Mouse (Mus musculus) neural tube, embryonic 12.5 days (tissue): ENCODE measurements around the gene Syt13. TPM values are rescaled to one million over a fixed set of nuclear protein-coding genes. Genes with fewer than 3 reads are reported as not detected.
A peak's percentile ranks its signal among the peaks of the same experiment; 100 is the strongest.

Experiments used
- ATAC-seq: fragments of 200-750 bp; cut with Nextera tagmentation; 2 replicates; pipeline ENCODE4 v1.8.0; 2017; ENCODE audit warnings: low read depth, mild to moderate bottlenecking, moderate TSS enrichment, moderate library complexity; ENCODE audit not compliant: low FRiP score
- H3K27ac ChIP-seq: fragments of 300-500 bp; sonication (generic); 2 replicates; pipeline ENCODE4 v1.5.1; 2016
- H3K27me3 ChIP-seq: fragments of 300-500 bp; sonication (generic); replicated peaks from 2 replicates; pipeline ENCODE4 v1.6.1; 2016; ENCODE audit warnings: mild to moderate bottlenecking
- H3K36me3 ChIP-seq: fragments of 300-500 bp; sonication (generic); 2 replicates; pipeline ENCODE4 v1.6.1; 2016; ENCODE audit warnings: mild to moderate bottlenecking
- H3K4me1 ChIP-seq: fragments of 300-500 bp; sonication (generic); 2 replicates; pipeline ENCODE4 v1.6.1; 2016
- H3K4me2 ChIP-seq: fragments of 300-500 bp; sonication (generic); replicated peaks from 2 replicates; pipeline ENCODE4 v1.6.1; 2016; ENCODE audit warnings: mild to moderate bottlenecking
- H3K4me3 ChIP-seq: fragments of 300-500 bp; sonication (generic); 2 replicates; pipeline ENCODE4 v1.5.1; 2016
- H3K9ac ChIP-seq: fragments of 300-500 bp; sonication (generic); 2 replicates; pipeline ENCODE4 v1.6.1; 2016; ENCODE audit warnings: mild to moderate bottlenecking
- H3K9me3 ChIP-seq: fragments of 300-500 bp; sonication (generic); 2 replicates; pipeline ENCODE4 v1.6.1; 2016; ENCODE audit warnings: mild to moderate bottlenecking
- WGBS: fragments of 180-500 bp; shearing (Covaris S2); methylation state at CpG from one replicate; pipeline ENCODE4 v1.1.7; 2016; 5-methylcytosine and 5-hydroxymethylcytosine counted together
- polyA plus RNA-seq: library from polyadenylated mRNA; unstranded; fragments of >200 nt; fragmentation: Nextera tagmentation; extraction: Ambion mirVana; gene quantifications from 2 replicates; pipeline ENCODE4 v1.2.1, GENCODE M21; 2016

The Syt13 gene
- polyA plus RNA-seq, 1 experiment from 2014 or later = 46.6 TPM

DNA sequence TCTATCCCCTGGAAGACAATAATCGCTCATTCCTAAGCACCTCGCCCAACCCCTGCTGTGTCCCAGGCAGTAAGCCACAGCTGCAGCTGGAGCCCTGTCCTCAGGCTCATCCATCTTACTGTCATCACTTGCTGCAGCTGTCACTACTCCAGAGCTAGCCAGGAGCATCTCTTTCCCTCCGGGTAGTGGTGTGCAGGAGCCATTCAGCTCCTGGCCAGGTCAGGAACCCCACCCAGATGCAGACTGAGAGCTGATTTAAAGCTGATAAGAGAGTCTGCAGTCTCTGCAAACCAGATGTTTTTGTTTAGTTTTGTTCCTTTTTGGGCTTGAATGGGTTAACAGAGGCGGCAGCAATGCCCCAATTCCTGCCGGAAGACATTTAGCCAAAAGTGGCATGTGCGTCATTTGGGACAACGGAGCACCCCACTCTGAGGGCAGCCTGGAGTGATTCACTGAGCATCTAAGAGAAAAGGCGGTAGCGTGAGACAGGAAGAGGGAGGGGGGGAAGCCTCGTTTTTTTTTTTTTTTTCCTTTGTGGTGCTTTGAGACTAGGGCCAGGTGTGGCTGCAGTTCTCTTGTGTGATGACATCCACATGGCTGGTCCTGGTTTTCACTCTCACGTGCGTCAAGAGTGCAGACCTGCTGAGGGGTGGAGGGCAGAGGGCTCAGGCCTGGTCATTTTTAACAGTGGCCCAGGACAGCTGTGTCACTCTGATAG is 33.2 kb downstream of the Syt13 start:
- H3K4me2 ChIP-seq = 0 out of 2 replicates have a peak overlapping the region, but pooled peaks have one; percentile 2
- no peaks in the 10 kb centered on the region for H3K36me3 ChIP-seq
- H3K9ac ChIP-seq = no peak overlapping the region
- no peak overlapping the region for H3K4me3 ChIP-seq
- peaks cover 18% of the 10 kb centered on the region; the same call in 1 of the 2 replicates for H3K27me3 ChIP-seq
- ATAC-seq = peak; percentile 55; the same call in 1 of the 2 replicates
- no peaks in the 10 kb centered on the region for H3K9me3 ChIP-seq
- H3K27ac ChIP-seq = no peak overlapping the region
- WGBS = 2% methylated on average over 12 of the region's 12 CpGs
- H3K4me1 ChIP-seq = peaks cover 25% of the 10 kb centered on the region

DNA sequence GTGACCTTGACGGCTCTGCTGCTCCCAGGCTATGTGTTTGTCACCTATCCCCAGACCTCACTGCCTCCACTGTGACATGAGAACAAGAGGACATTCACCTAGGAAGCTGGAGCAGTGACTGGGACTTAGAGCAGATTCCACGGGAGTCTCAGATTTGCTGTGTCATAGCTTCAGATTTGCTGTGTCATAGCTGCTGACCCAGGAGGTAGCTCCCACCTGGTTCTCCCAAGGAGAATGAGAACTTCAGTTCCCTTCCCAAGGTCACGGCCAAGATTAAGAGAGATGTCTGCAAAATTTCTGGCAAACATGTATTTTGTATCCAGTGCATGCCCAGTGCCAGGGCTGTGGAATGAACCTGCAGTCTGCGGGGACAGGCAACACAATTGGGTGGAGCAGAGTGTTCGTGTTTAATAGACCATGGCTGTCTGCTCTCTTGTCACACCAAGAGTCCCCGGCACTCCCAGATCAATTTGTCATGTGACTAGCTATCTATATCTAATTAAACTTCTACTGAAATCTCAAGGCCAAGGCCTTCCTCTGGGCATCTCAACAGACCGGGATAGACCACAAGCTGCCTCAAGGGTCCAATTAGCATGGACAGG is 33.9 kb downstream of the Syt13 start:
- Histone ChIP-seq H3K27ac (no peak overlapping the region), H3K4me3 (no peak overlapping the region), H3K4me2 (no peak overlapping the region), H3K36me3 (no peaks in the 10 kb centered on the region), H3K9me3 (no peaks in the 10 kb centered on the region), H3K27me3 (peaks cover 23% of the 10 kb centered on the region), H3K4me1 (peaks cover 25% of the 10 kb centered on the region), H3K9ac (no peak overlapping the region)
- ATAC-seq = no peak
- 35% methylated on average over 7 of the region's 7 CpGs for WGBS

GRCm38 (mm10) chr2:92949518-92949917 is 34.6 kb downstream of the Syt13 start:
- no peak overlapping the region for H3K27ac ChIP-seq
- WGBS = 17% methylated on average over 1 of the region's 1 CpGs
- H3K36me3 ChIP-seq = no peaks in the 10 kb centered on the region
- no peak overlapping the region for H3K4me3 ChIP-seq
- no peak overlapping the region for H3K9ac ChIP-seq
- H3K27me3 ChIP-seq = peaks cover 23% of the 10 kb centered on the region
- H3K4me1 ChIP-seq = peaks cover 25% of the 10 kb centered on the region
- no peak for ATAC-seq
- no peak overlapping the region for H3K4me2 ChIP-seq
- no peaks in the 10 kb centered on the region for H3K9me3 ChIP-seq

DNA sequence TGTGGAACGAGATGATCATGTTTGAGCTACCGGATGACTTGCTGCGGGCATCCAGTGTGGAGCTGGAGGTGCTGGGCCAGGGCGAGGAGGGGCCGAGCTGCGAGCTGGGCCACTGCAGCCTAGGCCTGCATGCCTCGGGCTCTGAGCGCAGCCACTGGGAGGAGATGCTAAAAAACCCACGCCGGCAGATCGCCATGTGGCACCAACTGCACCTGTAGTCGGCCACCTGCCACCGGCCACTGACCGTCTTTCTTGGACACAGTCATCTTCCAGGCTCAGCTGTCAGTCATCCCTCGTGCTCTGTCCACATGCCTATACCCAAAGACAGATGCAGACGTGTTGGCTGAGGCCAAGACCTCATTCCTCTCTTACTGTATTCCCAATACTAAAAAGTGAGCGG is 38.6 kb downstream of the Syt13 start:
- H3K9ac ChIP-seq = no peak overlapping the region
- H3K27me3 ChIP-seq = peaks cover 9% of the 10 kb centered on the region
- H3K9me3 ChIP-seq = no peaks in the 10 kb centered on the region; the same call in 1 of the 2 replicates
- no peak overlapping the region for H3K4me2 ChIP-seq
- no peaks in the 10 kb centered on the region for H3K36me3 ChIP-seq
- 90% methylated on average over 17 of the region's 17 CpGs for WGBS
- ATAC-seq = no peak
- no peak overlapping the region for H3K4me3 ChIP-seq
- no peak overlapping the region for H3K27ac ChIP-seq
- peaks cover 15% of the 10 kb centered on the region for H3K4me1 ChIP-seq

- Histone ChIP-seq H3K9me3 (no peaks in the 10 kb centered on the region; the same call in 1 of the 2 replicates), H3K9ac (no peak overlapping the region), H3K4me3 (no peak overlapping the region), H3K36me3 (no peaks in the 10 kb centered on the region), H3K4me1 (peaks cover 4% of the 10 kb centered on the region), H3K27ac (no peak overlapping the region), H3K27me3 (peaks cover 9% of the 10 kb centered on the region), H3K4me2 (no peak overlapping the region)
- WGBS = 46% methylated on average over 11 of the region's 11 CpGs
- no peak for ATAC-seq
These were observed 39.7 kb downstream of the Syt13 start for GRCm38 (mm10) chr2:92954404-92955114.

- peaks cover 9% of the 10 kb centered on the region for H3K27me3 ChIP-seq
These were observed 42.0 kb downstream of the Syt13 start for GRCm38 (mm10) chr2:92956943-92957342.

DNA sequence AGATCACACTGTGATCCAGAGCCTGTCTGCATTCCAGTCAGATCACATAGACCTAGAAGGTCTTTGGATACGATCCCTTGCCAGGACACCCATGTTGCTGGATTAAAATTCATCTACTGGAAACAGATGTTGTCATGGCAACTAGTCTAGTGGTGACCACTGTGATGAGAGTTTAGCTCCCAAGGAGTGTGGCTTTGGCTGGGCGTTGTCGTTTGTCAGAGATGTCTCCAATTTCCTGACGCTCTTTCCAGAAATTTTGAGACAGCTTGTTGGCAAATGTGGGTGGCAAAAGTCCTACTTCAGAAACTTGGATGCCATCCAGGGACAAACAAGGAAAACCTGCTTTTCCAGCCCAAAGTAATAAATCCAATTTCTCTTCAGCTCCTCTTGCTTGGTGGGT is 43.7 kb downstream of the Syt13 start:
- no peaks in the 10 kb centered on the region for H3K36me3 ChIP-seq
- H3K9ac ChIP-seq = no peak overlapping the region
- H3K9me3 ChIP-seq = no peaks in the 10 kb centered on the region; the same call in 1 of the 2 replicates
- H3K27me3 ChIP-seq = peaks cover 2% of the 10 kb centered on the region
- no peak overlapping the region for H3K4me2 ChIP-seq
- no peak overlapping the region for H3K4me3 ChIP-seq
- H3K27ac ChIP-seq = no peak overlapping the region
- WGBS = 87% methylated on average over 4 of the region's 4 CpGs
- H3K4me1 ChIP-seq = no peaks in the 10 kb centered on the region
- no peak for ATAC-seq

More at GRCm38 (mm10) chr2:92956943-92957342, 42.0 kb downstream of the Syt13 start:
- Histone ChIP-seq H3K9me3 (no peaks in the 10 kb centered on the region; the same call in 1 of the 2 replicates), H3K9ac (no peak overlapping the region), H3K4me3 (no peak overlapping the region), H3K4me2 (no peak overlapping the region), H3K36me3 (no peaks in the 10 kb centered on the region), H3K27ac (no peak overlapping the region), H3K4me1 (no peaks in the 10 kb centered on the region)
- ATAC-seq = no peak
- WGBS = 86% methylated on average over 2 of the region's 2 CpGs

DNA sequence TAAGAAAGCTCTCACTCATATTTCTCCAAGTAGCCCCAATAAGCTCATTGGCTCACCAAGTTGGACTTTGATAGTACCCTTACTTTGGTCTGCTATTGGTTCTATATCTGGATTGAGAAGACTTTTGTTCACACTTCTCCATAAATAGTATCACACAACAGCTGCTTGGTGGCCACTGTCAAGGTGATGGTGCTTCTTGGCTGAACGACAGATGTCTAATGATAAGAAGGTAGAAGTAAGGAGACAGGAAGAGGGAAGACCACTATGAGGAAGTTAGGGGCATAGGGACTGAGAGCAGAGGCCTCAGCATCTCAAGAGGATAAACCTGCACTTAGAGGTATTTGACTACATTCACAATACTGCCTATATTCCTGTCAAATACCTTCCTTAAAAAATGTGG is 49.4 kb downstream of the Syt13 start:
- Histone ChIP-seq H3K4me2 (no peak overlapping the region), H3K36me3 (no peaks in the 10 kb centered on the region), H3K27ac (no peak overlapping the region), H3K4me1 (peaks cover 5% of the 10 kb centered on the region; the same call in 1 of the 2 replicates), H3K9ac (no peak overlapping the region), H3K9me3 (no peaks in the 10 kb centered on the region), H3K27me3 (no peaks in the 10 kb centered on the region), H3K4me3 (no peak overlapping the region)
- no peak for ATAC-seq
- WGBS = 100% methylated on average over 1 of the region's 1 CpGs

DNA sequence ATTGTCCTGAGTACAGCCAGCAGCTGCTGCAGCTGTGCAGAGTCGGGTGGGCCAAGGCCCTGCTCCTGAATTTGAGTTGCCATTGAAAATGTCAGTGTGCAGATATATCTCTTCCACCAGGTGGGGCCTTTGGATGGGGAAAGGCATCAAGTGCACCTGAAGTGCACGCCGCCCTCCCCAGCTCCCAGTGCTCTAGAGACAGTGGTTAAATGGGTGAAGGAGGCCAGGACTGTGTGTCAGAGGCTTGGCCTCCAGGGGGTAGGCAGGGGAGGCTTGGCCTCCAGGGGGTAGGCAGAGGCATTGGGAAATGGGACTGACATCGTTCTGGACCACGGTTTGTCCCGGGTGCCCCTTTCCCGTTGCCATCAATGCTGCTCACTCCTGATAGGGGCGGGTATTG is 51.4 kb downstream of the Syt13 start:
- H3K9me3 ChIP-seq = no peaks in the 10 kb centered on the region
- WGBS = 63% methylated on average over 8 of the region's 8 CpGs
- no peaks in the 10 kb centered on the region for H3K27me3 ChIP-seq
- no peak overlapping the region for H3K4me3 ChIP-seq
- no peaks in the 10 kb centered on the region for H3K36me3 ChIP-seq
- no peak for ATAC-seq
- H3K9ac ChIP-seq = no peak overlapping the region
- no peak overlapping the region for H3K4me2 ChIP-seq
- peaks cover 5% of the 10 kb centered on the region; the same call in 1 of the 2 replicates for H3K4me1 ChIP-seq
- H3K27ac ChIP-seq = no peak overlapping the region

GRCm38 (mm10) chr2:92967032-92967838 is 52.3 kb downstream of the Syt13 start:
- no peak overlapping the region for H3K4me3 ChIP-seq
- peaks cover 4% of the 10 kb centered on the region for H3K36me3 ChIP-seq
- ATAC-seq = no peak
- peaks cover 5% of the 10 kb centered on the region; the same call in 1 of the 2 replicates for H3K4me1 ChIP-seq
- H3K9me3 ChIP-seq = no peaks in the 10 kb centered on the region
- WGBS = 26% methylated on average over 10 of the region's 10 CpGs
- H3K27ac ChIP-seq = no peak overlapping the region
- no peaks in the 10 kb centered on the region for H3K27me3 ChIP-seq
- no peak overlapping the region for H3K4me2 ChIP-seq
- H3K9ac ChIP-seq = peak overlapping the region; percentile 14; the same call in 1 of the 2 replicates

- H3K9me3 ChIP-seq = no peaks in the 10 kb centered on the region
- no peaks in the 10 kb centered on the region for H3K27me3 ChIP-seq
- no peak for ATAC-seq
- H3K27ac ChIP-seq = no peak overlapping the region
- peaks cover 10% of the 10 kb centered on the region for H3K36me3 ChIP-seq
- H3K4me2 ChIP-seq = no peak overlapping the region
- H3K9ac ChIP-seq = no peak overlapping the region; the same call in 1 of the 2 replicates
- WGBS = 45% methylated on average over 4 of the region's 4 CpGs
- H3K4me3 ChIP-seq = no peak overlapping the region
- H3K4me1 ChIP-seq = peaks cover 5% of the 10 kb centered on the region; the same call in 1 of the 2 replicates
These were observed 52.9 kb downstream of the Syt13 start for GRCm38 (mm10) chr2:92967839-92968166.
